Mouse (Mus musculus) bone marrow macrophage, adult 2 months (primary cell): ENCODE results near the gene Atox1.

Experiments used
- CTCF ChIP-seq: IDR thresholded peaks from 2 replicates; pipeline ENCODE4 v1.5.1; 2012; ENCODE audit warnings: low read depth, mild to moderate bottlenecking, low read length, moderate library complexity
- POLR2A ChIP-seq: IDR thresholded peaks from 2 replicates; pipeline ENCODE4 v1.6.1; 2012; ENCODE audit warnings: mild to moderate bottlenecking, low read depth, low read length, borderline replicate concordance

- TF ChIP-seq POLR2A (no peak), CTCF (no peak)
Observed at GRCm38 (mm10) chr11:55413416-55413796, 47.6 kb downstream of the Atox1 start.
